Mouse (Mus musculus) midbrain, embryonic 10.5 days (tissue): ENCODE measurements at regions not wholly inside any gene's neighbourhood (a gene's known extent, or its start where the extent isn't known, plus 50 kb on each side); places are given as distances from the start of the nearest gene placed in this dataset.

Experiments used
- DNase-seq: peaks from one replicate; pipeline ENCODE4 v3.0.0-alpha.2; 2017; ENCODE audit warnings: low spot score
- H3K27ac ChIP-seq: fragments of 300-500 bp; sonication (generic); replicated peaks from 2 replicates; pipeline ENCODE4 v1.5.1; 2016; ENCODE audit warnings: mild to moderate bottlenecking
- H3K27me3 ChIP-seq: fragments of 300-500 bp; sonication (generic); 2 replicates; pipeline ENCODE4 v1.6.1; 2016; ENCODE audit warnings: low read depth, mild to moderate bottlenecking; ENCODE audit not compliant: poor library complexity, severe bottlenecking
- H3K36me3 ChIP-seq: fragments of 300-500 bp; sonication (generic); 2 replicates; pipeline ENCODE4 v1.6.1; 2016; ENCODE audit warnings: mild to moderate bottlenecking, moderate library complexity
- H3K4me1 ChIP-seq: fragments of 300-500 bp; sonication (generic); 2 replicates; pipeline ENCODE4 v1.6.1; 2016
- H3K4me3 ChIP-seq: fragments of 300-500 bp; sonication (generic); 2 replicates; pipeline ENCODE4 v1.5.1; 2016; ENCODE audit warnings: mild to moderate bottlenecking, moderate library complexity
- H3K9me3 ChIP-seq: fragments of 300-500 bp; sonication (generic); replicated peaks from 2 replicates; pipeline ENCODE4 v1.6.1; 2016; ENCODE audit warnings: mild to moderate bottlenecking
- WGBS: fragments of 180-500 bp; shearing (Covaris S2); methylation state at CpG from one replicate; pipeline ENCODE4 v1.1.7; 2016; 5-methylcytosine and 5-hydroxymethylcytosine counted together

- no peaks in the 10 kb centered on the region for H3K36me3 ChIP-seq
- DNase-seq = no peak
- no peak overlapping the region for H3K4me3 ChIP-seq
- no peaks in the 10 kb centered on the region for H3K9me3 ChIP-seq
- no peak overlapping the region for H3K27ac ChIP-seq
- peaks cover 13% of the 10 kb centered on the region for H3K4me1 ChIP-seq
- peaks cover 17% of the 10 kb centered on the region; the same call in 1 of the 2 replicates for H3K27me3 ChIP-seq
- WGBS = 81% methylated on average over 6 of the region's 6 CpGs
These were observed 88.9 kb downstream of the Vegfa start for GRCm38 (mm10) chr17:45943244-45943643.

- Histone ChIP-seq H3K27ac (no peak overlapping the region), H3K4me1 (peaks cover 18% of the 10 kb centered on the region), H3K9me3 (no peaks in the 10 kb centered on the region), H3K4me3 (no peak overlapping the region), H3K36me3 (no peaks in the 10 kb centered on the region), H3K27me3 (peaks cover 27% of the 10 kb centered on the region; the same call in 1 of the 2 replicates)
- WGBS = 66% methylated on average over 4 of the region's 4 CpGs
- DNase-seq = no peak
These were observed 90.2 kb downstream of the Vegfa start for GRCm38 (mm10) chr17:45941890-45942375.

GRCm38 (mm10) chr17:45940121-45940813, 91.9 kb downstream of the Vegfa start:
- Histone ChIP-seq H3K4me3 (no peak overlapping the region), H3K4me1 (peaks cover 34% of the 10 kb centered on the region), H3K27me3 (peaks cover 39% of the 10 kb centered on the region), H3K36me3 (no peaks in the 10 kb centered on the region), H3K27ac (no peak overlapping the region), H3K9me3 (no peaks in the 10 kb centered on the region)
- no peak for DNase-seq
- WGBS = 89% methylated on average over 16 of the region's 16 CpGs

- peaks cover 54% of the 10 kb centered on the region for H3K4me1 ChIP-seq
- H3K27ac ChIP-seq = peak overlapping the region; percentile 61; the same call in 1 of the 2 replicates
- H3K9me3 ChIP-seq = no peaks in the 10 kb centered on the region
- no peak overlapping the region for H3K4me3 ChIP-seq
- DNase-seq = no peak
- H3K27me3 ChIP-seq = peaks cover 57% of the 10 kb centered on the region
- no peaks in the 10 kb centered on the region for H3K36me3 ChIP-seq
- WGBS = 40% methylated on average over 1 of the region's 1 CpGs
These were observed 93.9 kb downstream of the Vegfa start for GRCm38 (mm10) chr17:45938284-45938683.

DNA sequence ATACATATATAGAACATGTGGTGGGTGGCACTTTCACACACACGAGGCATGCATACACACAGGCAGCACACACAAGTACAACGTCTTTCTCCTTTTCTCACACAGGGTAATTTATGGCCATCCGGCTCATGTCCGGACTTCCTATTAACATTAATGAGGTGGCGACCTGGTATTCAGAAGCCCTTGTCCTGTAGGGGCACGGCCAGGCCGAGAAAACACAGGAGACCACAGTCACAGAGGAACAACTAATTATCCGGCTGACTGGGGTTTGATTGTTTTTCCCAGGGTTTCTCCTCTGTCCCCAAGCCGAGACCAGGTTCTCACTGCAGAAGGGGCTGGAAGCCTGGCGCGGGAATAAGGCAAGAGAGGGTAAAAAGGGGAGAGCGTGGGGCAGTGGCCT, 95.6 kb downstream of the Vegfa start:
- H3K36me3 ChIP-seq = no peaks in the 10 kb centered on the region
- peak overlapping the region; percentile 59 for H3K27ac ChIP-seq
- no peaks in the 10 kb centered on the region for H3K9me3 ChIP-seq
- peaks cover 60% of the 10 kb centered on the region for H3K4me1 ChIP-seq
- DNase-seq = no peak
- no peak overlapping the region for H3K4me3 ChIP-seq
- WGBS = 36% methylated on average over 12 of the region's 12 CpGs
- H3K27me3 ChIP-seq = peaks cover 73% of the 10 kb centered on the region

- Histone ChIP-seq H3K27me3 (peaks cover 82% of the 10 kb centered on the region), H3K9me3 (no peaks in the 10 kb centered on the region), H3K4me3 (no peak overlapping the region), H3K27ac (0 out of 2 replicates have a peak overlapping the region, but pooled peaks have one; percentile 76), H3K4me1 (peaks cover 69% of the 10 kb centered on the region), H3K36me3 (no peaks in the 10 kb centered on the region)
- 83% methylated on average over 4 of the region's 4 CpGs for WGBS
- no peak for DNase-seq
These were observed 96.9 kb downstream of the Vegfa start for GRCm38 (mm10) chr17:45935291-45935690.

GRCm38 (mm10) chr17:45934002-45934401, 98.2 kb downstream of the Vegfa start:
- Histone ChIP-seq H3K4me3 (0 out of 2 replicates have a peak overlapping the region, but pooled peaks have one; percentile 17), H3K27me3 (peaks cover 79% of the 10 kb centered on the region), H3K27ac (peak overlapping the region; percentile 76), H3K9me3 (no peaks in the 10 kb centered on the region), H3K36me3 (no peaks in the 10 kb centered on the region), H3K4me1 (peaks cover 79% of the 10 kb centered on the region)
- WGBS = 10% methylated on average over 2 of the region's 2 CpGs
- DNase-seq = peak; percentile 54

GRCm38 (mm10) chr17:45933034-45933433, 99.1 kb downstream of the Vegfa start:
- 33% methylated on average over 10 of the region's 10 CpGs for WGBS
- DNase-seq = no peak
- Histone ChIP-seq H3K27me3 (peaks cover 78% of the 10 kb centered on the region), H3K4me1 (peaks cover 73% of the 10 kb centered on the region), H3K36me3 (no peaks in the 10 kb centered on the region), H3K27ac (peak overlapping the region; percentile 76), H3K4me3 (peak overlapping the region; percentile 18; the same call in 1 of the 2 replicates), H3K9me3 (no peaks in the 10 kb centered on the region)

GRCm38 (mm10) chr17:45932611-45933010, 99.6 kb downstream of the Vegfa start:
- peaks cover 73% of the 10 kb centered on the region for H3K27me3 ChIP-seq
- H3K4me1 ChIP-seq = peaks cover 72% of the 10 kb centered on the region
- H3K9me3 ChIP-seq = no peaks in the 10 kb centered on the region
- DNase-seq = no peak
- WGBS = 61% methylated on average over 6 of the region's 6 CpGs
- no peak overlapping the region for H3K4me3 ChIP-seq
- H3K36me3 ChIP-seq = no peaks in the 10 kb centered on the region
- H3K27ac ChIP-seq = peak overlapping the region; percentile 76

- WGBS = 72% methylated on average over 7 of the region's 7 CpGs
- DNase-seq = no peak
- H3K27me3 ChIP-seq = peaks cover 70% of the 10 kb centered on the region
- H3K4me1 ChIP-seq = peaks cover 55% of the 10 kb centered on the region
- no peaks in the 10 kb centered on the region for H3K36me3 ChIP-seq
- H3K27ac ChIP-seq = peak overlapping the region; percentile 71
- no peaks in the 10 kb centered on the region for H3K9me3 ChIP-seq
- no peak overlapping the region for H3K4me3 ChIP-seq
These were observed 102.6 kb downstream of the Vegfa start for GRCm38 (mm10) chr17:45929591-45929990.

- no peak for DNase-seq
- WGBS = 79% methylated on average over 8 of the region's 8 CpGs
- peaks cover 49% of the 10 kb centered on the region for H3K4me1 ChIP-seq
These were observed 103.2 kb downstream of the Vegfa start for GRCm38 (mm10) chr17:45928903-45929477.

GRCm38 (mm10) chr17:45928013-45928412, 104.2 kb downstream of the Vegfa start:
- H3K9me3 ChIP-seq = no peaks in the 10 kb centered on the region
- no peak overlapping the region for H3K4me3 ChIP-seq
- H3K27me3 ChIP-seq = peaks cover 56% of the 10 kb centered on the region
- 88% methylated on average over 4 of the region's 4 CpGs for WGBS
- no peak overlapping the region for H3K27ac ChIP-seq
- peaks cover 43% of the 10 kb centered on the region for H3K4me1 ChIP-seq
- no peak for DNase-seq
- no peaks in the 10 kb centered on the region for H3K36me3 ChIP-seq

More at GRCm38 (mm10) chr17:45928903-45929477, 103.2 kb downstream of the Vegfa start:
- Histone ChIP-seq H3K36me3 (no peaks in the 10 kb centered on the region), H3K27me3 (peaks cover 64% of the 10 kb centered on the region), H3K27ac (peak overlapping the region; percentile 71), H3K9me3 (no peaks in the 10 kb centered on the region), H3K4me3 (no peak overlapping the region)

DNA sequence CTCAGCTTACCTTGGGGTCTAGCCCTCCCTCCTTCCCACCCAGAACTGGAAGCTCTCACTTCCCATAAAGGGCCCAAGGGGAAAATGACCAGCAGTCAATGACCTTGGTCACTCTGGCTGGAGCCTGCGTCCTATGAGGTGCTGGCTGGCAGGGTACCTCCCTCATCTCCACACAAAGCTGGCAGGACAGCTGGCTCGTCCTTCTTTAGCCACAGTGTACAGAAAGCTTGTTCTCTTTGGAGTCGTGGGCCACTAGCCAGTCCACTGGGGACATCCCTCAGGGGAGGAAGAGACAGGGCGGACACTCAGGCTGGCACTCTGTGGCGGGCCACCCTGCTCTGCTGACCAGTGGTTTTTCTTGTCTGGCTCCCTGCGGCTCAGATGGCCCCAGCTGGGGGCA, 106.3 kb downstream of the Vegfa start:
- no peak overlapping the region for H3K27ac ChIP-seq
- 48% methylated on average over 6 of the region's 6 CpGs for WGBS
- no peak overlapping the region for H3K4me3 ChIP-seq
- no peaks in the 10 kb centered on the region for H3K36me3 ChIP-seq
- peaks cover 41% of the 10 kb centered on the region for H3K4me1 ChIP-seq
- H3K9me3 ChIP-seq = no peaks in the 10 kb centered on the region
- DNase-seq = no peak
- H3K27me3 ChIP-seq = peaks cover 35% of the 10 kb centered on the region
